Comparison of ENCODE assay signal across 11 mouse cellular contexts in the genomic region with DNA sequence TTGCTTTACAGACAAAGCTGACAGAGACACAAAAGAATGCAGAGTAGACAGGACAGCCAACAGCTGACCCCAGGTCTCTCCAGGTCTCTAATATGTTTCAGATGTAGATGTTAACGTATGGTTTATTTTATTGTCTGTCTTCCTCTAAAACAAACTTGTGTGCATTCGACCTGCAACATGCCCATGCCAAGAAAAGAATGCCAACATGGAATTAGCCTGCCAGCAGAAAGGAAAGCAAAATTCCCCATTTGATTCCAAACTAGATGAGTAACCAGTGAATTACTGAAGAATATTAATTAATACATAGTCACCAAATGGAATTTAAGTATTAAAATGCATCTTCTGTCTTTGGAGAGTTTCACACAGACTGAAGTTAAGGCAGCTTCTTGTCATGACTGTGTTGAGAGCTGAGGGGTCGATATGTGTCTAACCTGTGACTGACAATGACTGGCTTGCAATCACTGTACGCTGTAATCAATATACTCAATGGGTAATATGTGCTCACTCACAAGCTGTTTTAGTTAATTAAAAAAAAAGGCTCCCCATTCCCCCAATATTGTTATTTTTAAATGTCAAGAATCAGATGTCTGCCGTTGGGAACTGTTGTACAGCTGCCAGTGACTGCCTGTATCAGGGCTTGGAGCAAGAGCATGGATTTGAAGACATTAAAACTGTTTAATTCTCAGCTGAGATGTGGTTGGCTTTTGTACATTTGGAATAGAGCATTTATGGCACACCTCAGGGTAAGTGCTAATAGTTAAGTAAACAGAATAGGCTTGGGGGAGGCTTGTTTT.
DNase-seq lines count a peak whose midpoint lies in the region; ATAC-seq and TF ChIP-seq lines count a peak whose summit lies in the region.
"Had no signal": no experiment of that assay in that cellular context is flagged by ENCODE, and none has a peak within 500 bp of the region (broad histone marks: within the 10 kb centered on the region; RNA-seq: fewer than 3 reads in every experiment).

No protein-coding gene starts in this region.

- peaks cover 6% of the 10 kb centered on the region; the same call in 1 of the 2 replicates for H3K4me1 ChIP-seq in hindbrain, postnatal 0 days (ENCODE audit: insufficient read depth, low read length)
- no peaks in the 10 kb centered on the region for H3K4me1 ChIP-seq in hindbrain, embryonic 12.5 days
- peaks cover 12% of the 10 kb centered on the region; the same call in 1 of the 2 replicates for H3K4me1 ChIP-seq in neural tube, embryonic 15.5 days
- peaks cover 2% of the 10 kb centered on the region; the same call in 1 of the 2 replicates for H3K4me1 ChIP-seq in cortical plate, adult 2 months (ENCODE audit: control insufficient read depth, insufficient read depth, low read length)
- H3K4me1 ChIP-seq in liver, postnatal 0 days (ENCODE audit: insufficient read depth): no peaks in the 10 kb centered on the region
- H3K4me1 ChIP-seq: liver, embryonic 15.5 days had no signal

- peak overlapping the region; percentile 52 for H3K4me2 ChIP-seq in hindbrain, postnatal 0 days (ENCODE audit: low read depth, low read length)
- H3K4me2 ChIP-seq in hindbrain, embryonic 12.5 days (replicated peaks): no peak overlapping the region
- peak overlapping the region; percentile 25 for H3K4me2 ChIP-seq in neural tube, embryonic 15.5 days
- no peak overlapping the region for H3K4me2 ChIP-seq in liver, postnatal 0 days (ENCODE audit: low read depth, low read length)
- H3K4me2 ChIP-seq: liver, embryonic 15.5 days had no signal

- WGBS in hindbrain, postnatal 0 days: 52% methylated on average over 5 of the region's 5 CpGs
- 72% methylated on average over 5 of the region's 5 CpGs for WGBS in hindbrain, embryonic 12.5 days
- WGBS in neural tube, embryonic 15.5 days: 67% methylated on average over 5 of the region's 5 CpGs
- WGBS in liver, postnatal 0 days (ENCODE audit: insufficient replicate concordance): 69% methylated on average over 5 of the region's 5 CpGs

- H3K27ac ChIP-seq in hindbrain, postnatal 0 days: peak overlapping the region; percentile 46
- no peak overlapping the region for H3K27ac ChIP-seq in hindbrain, embryonic 12.5 days
- H3K27ac ChIP-seq in neural tube, embryonic 15.5 days (replicated peaks): 0 out of 2 replicates have a peak overlapping the region, but pooled peaks have one; percentile 1
- peak overlapping the region; percentile 80 for H3K27ac ChIP-seq in cortical plate, adult 2 months (ENCODE audit: insufficient read depth, low read length)
- H3K27ac ChIP-seq in liver, postnatal 0 days (ENCODE audit: low read depth): no peak overlapping the region
- H3K27ac ChIP-seq: heart, adult 2 months; liver, embryonic 15.5 days had no signal

- H3K9ac ChIP-seq in hindbrain, postnatal 0 days (replicated peaks; ENCODE audit: low read length): peak overlapping the region; percentile 51; the same call in 1 of the 2 replicates
- no peak overlapping the region for H3K9ac ChIP-seq in hindbrain, embryonic 12.5 days
- no peak overlapping the region for H3K9ac ChIP-seq in neural tube, embryonic 15.5 days (replicated peaks)
- no peak overlapping the region for H3K9ac ChIP-seq in liver, postnatal 0 days (replicated peaks)
- H3K9ac ChIP-seq: liver, embryonic 15.5 days had no signal

- peaks cover 4% of the 10 kb centered on the region; the same call in 1 of the 2 replicates for H3K36me3 ChIP-seq in hindbrain, postnatal 0 days (ENCODE audit: insufficient read depth, low read length)
- H3K36me3 ChIP-seq in hindbrain, embryonic 12.5 days: no peaks in the 10 kb centered on the region
- H3K36me3 ChIP-seq in neural tube, embryonic 15.5 days: peaks cover 9% of the 10 kb centered on the region
- no peaks in the 10 kb centered on the region for H3K36me3 ChIP-seq in liver, postnatal 0 days (replicated peaks; ENCODE audit: insufficient read depth, low read length)
- H3K36me3 ChIP-seq: liver, embryonic 15.5 days had no signal

- H3K4me3 ChIP-seq in hindbrain, postnatal 0 days (ENCODE audit: low read length): no peak overlapping the region
- H3K4me3 ChIP-seq in hindbrain, embryonic 12.5 days: no peak overlapping the region
- no peak overlapping the region for H3K4me3 ChIP-seq in neural tube, embryonic 15.5 days (replicated peaks)
- peak overlapping the region; percentile 42 for H3K4me3 ChIP-seq in cortical plate, adult 2 months (ENCODE audit: insufficient read depth, low read length)
- H3K4me3 ChIP-seq in liver, postnatal 0 days (ENCODE audit: low read depth, low read length): no peak overlapping the region
- H3K4me3 ChIP-seq: heart, adult 2 months; liver, embryonic 15.5 days had no signal

- no peak for ATAC-seq in hindbrain, postnatal 0 days
- no peak for ATAC-seq in hindbrain, embryonic 12.5 days (ENCODE audit: low FRiP score)
- no peak for ATAC-seq in neural tube, embryonic 15.5 days (ENCODE audit: low FRiP score)
- no peak for ATAC-seq in liver, postnatal 0 days

- no peak for TF ChIP-seq EP300 in liver, postnatal 0 days (IDR thresholded peaks at IDR 0.05; ENCODE audit: low read depth)

- TF ChIP-seq CTCF in hindbrain, postnatal 0 days (IDR thresholded peaks at IDR 0.05; ENCODE audit: low read depth): no peak
- TF ChIP-seq CTCF in cortical plate, adult 2 months (IDR thresholded peaks at IDR 0.05; ENCODE audit: extremely low read depth, insufficient read depth, low read length): no peak
- no peak for TF ChIP-seq CTCF in liver, postnatal 0 days (IDR thresholded peaks at IDR 0.05; ENCODE audit: low read depth)

- no peaks in the 10 kb centered on the region for H3K9me3 ChIP-seq in hindbrain, postnatal 0 days (ENCODE audit: low read length)
- H3K9me3 ChIP-seq in hindbrain, embryonic 12.5 days (replicated peaks): no peaks in the 10 kb centered on the region
- H3K9me3 ChIP-seq in neural tube, embryonic 15.5 days (replicated peaks): no peaks in the 10 kb centered on the region
- H3K9me3 ChIP-seq in liver, postnatal 0 days (ENCODE audit: low read length): no peaks in the 10 kb centered on the region; the same call in 1 of the 2 replicates
- H3K9me3 ChIP-seq: liver, embryonic 15.5 days had no signal

- TF ChIP-seq POLR2A in cortical plate, adult 2 months (IDR thresholded peaks at IDR 0.05; ENCODE audit: extremely low read depth, insufficient read depth, low read length): no peak

- no peaks in the 10 kb centered on the region for H3K27me3 ChIP-seq in hindbrain, postnatal 0 days (ENCODE audit: insufficient read depth, low read length)
- H3K27me3 ChIP-seq in hindbrain, embryonic 12.5 days: no peaks in the 10 kb centered on the region
- no peaks in the 10 kb centered on the region for H3K27me3 ChIP-seq in neural tube, embryonic 15.5 days (replicated peaks)
- H3K27me3 ChIP-seq in liver, postnatal 0 days (ENCODE audit: insufficient read depth, low read length): no peaks in the 10 kb centered on the region
- H3K27me3 ChIP-seq: liver, embryonic 15.5 days had no signal

- no peak for DNase-seq in hindbrain, postnatal 0 days (ENCODE audit: low spot score)
- no peak for DNase-seq in neural tube, embryonic 10.5 days (ENCODE audit: extremely low spot score, low spot score)
- no peak for DNase-seq in frontal cortex, postnatal 10 days (ENCODE audit: low spot score in 2 of 2)
- DNase-seq in liver, postnatal 0 days: no peak
- DNase-seq: adrenal gland, postnatal 14 days; heart, adult 2 months; heart, postnatal 36 days had no signal

Comparison
In these comparisons a context has a peak if more than half of its experiments do, and no peak if none do; other contexts are left out.
1. H3K27ac ChIP-seq: peak in hindbrain, postnatal 0 days (single experiment), neural tube, embryonic 15.5 days (single experiment) and cortical plate, adult 2 months (single experiment); none in hindbrain, embryonic 12.5 days (single experiment) and liver, postnatal 0 days (single experiment).
2. H3K4me2 ChIP-seq: peak in hindbrain, postnatal 0 days (single experiment) and neural tube, embryonic 15.5 days (single experiment); none in hindbrain, embryonic 12.5 days (single experiment) and liver, postnatal 0 days (single experiment).